Mouse (Mus musculus) neural tube, postnatal 0 days (tissue): ENCODE measurements around the gene Folr2. TPM values are rescaled to one million over a fixed set of nuclear protein-coding genes. Genes with fewer than 3 reads are reported as not detected.

Experiments
- microRNA-seq: library from miRNA; unstranded; fragments of <30 nt; microRNA quantifications from one replicate; pipeline ENCODE4, GENCODE M21; 2016
- polyA plus RNA-seq: library from polyadenylated mRNA; unstranded; fragments of >200 nt; fragmentation: Nextera tagmentation; extraction: Ambion mirVana; gene quantifications from 2 replicates; pipeline ENCODE4 v1.2.1, GENCODE M21; 2015

The Folr2 gene
- polyA plus RNA-seq = 3.6 and 5.0 TPM in 2 replicates

DNA sequence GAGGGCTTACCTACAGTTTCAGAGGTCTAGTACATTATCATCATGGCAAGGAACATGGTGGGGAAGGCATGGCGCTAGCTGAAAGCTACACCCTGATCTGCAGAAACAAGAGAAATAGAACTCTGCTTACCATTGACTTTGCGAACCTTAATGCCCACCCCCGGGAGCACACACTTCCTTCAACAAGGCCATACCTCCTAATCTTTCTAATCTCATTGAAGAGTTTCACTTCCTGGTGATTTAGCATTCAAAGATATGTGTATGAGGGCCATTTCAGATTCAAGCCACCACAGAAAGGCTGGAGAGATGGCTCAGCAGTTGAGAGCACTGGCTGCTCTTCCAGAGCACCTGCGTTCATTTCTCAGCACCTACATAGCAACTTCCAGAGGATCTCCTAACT, at the start of gene Folr2:
Gene Folr2, minus strand, starts transcription at position 101 of the 400 bp plus-strand sequence.

DNA sequence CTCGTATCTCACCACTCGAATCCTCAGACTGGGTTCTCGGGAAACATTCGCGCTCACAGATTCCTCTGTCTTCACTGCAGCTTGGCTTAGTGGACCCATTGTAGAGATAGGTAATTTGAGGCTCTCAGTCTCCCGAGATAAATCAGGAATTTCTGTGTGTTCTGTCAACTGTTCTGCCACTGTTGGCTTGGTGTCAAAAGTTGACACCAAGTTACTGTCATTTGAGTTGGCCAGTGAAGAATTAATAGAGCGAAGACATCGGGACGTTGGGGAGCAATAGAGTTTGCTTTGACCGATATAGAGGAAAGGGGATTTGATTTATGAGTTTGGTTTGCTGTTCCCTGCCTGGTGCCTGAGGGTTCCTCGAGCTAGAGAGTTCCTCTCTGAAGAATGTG, 49.3 kb upstream of the Folr2 start, which contains the start of gene Tomt:
Gene Tomt, minus strand, starts transcription at position 73 of the 395 bp plus-strand sequence.

DNA sequence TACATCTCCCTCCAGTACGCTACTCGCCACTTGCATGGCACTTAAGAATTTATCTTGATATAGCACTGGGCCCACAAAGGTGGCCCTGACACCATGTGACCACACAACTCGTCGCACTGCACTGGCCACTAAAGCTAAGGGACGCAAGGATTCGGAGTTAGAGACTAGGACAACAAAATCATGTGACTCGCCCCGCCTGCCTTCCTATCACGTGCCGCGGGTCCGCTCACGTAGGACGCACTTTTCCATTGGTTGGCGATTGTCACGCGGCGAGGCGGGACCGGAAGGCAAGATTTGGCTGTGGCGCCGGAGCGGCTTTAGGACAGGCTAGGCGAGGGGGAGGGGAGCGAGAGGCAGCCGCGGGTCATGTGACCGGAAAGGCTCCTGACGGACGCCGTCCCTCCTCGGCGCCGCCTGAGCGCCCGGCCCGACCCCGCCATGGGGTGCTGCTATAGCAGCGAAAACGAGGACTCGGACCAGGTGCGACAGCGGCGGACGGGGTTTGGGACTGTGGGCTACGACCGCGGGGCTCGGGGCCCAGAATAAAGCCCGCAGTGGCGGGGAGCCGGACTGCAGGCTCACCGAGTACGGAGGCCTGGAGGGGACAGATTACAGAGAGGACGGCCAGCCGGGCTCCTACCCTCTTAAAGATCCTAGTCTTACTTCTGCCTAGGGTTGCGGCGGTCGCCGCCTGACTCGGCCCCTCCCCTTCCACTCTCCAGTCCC, 48.7 kb upstream of the Folr2 start, which contains the start of gene Lamtor1:
Gene Lamtor1, plus strand, starts transcription at position 344 of the 726 bp plus-strand sequence.

DNA sequence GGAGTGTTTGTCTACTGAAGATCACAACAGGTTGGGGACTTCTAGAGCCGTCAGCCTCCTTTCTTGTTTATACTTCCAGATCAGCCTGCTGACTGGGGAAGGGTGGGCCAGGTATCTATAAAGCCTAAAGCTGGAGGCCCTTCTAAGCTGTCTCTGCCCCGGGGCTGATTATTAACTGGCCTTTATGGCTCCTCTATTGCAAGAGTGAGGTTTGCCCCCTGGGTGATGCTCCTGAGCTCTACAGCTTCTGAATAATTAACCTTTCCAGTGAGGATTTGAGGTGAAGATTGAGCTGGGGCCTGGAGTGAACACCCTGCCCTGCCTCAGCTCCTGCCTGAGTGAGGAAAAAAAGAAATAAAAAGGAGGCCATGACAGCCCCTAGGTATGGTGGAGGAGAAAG, 13.6 kb upstream of the Folr2 start, which contains the start of gene Folr1:
Gene Folr1, minus strand, starts transcription at position 160 of the 400 bp plus-strand sequence.

DNA sequence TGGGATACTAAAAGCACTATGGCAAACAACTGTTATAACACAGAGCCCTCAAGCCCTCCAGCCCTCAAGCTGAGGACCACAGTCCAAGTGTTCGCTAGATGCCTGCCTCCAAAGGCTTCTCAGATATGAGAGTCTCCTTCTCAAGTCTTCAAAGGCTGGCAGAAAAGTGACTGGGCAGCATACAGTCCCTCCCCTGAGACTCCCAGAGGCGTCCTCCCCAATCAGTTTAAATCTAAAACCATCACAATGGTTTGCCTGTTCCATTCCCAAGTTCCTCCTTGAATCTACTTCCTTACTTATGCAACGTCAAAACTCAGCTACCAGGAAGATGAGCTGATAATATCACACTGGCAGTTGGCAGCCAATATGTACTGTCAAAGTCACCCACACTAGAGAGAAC, 6.4 kb upstream of the Folr2 start, which contains the start of gene Anapc15:
Gene Anapc15, plus strand, starts transcription at position 301 of the 400 bp plus-strand sequence.

DNA sequence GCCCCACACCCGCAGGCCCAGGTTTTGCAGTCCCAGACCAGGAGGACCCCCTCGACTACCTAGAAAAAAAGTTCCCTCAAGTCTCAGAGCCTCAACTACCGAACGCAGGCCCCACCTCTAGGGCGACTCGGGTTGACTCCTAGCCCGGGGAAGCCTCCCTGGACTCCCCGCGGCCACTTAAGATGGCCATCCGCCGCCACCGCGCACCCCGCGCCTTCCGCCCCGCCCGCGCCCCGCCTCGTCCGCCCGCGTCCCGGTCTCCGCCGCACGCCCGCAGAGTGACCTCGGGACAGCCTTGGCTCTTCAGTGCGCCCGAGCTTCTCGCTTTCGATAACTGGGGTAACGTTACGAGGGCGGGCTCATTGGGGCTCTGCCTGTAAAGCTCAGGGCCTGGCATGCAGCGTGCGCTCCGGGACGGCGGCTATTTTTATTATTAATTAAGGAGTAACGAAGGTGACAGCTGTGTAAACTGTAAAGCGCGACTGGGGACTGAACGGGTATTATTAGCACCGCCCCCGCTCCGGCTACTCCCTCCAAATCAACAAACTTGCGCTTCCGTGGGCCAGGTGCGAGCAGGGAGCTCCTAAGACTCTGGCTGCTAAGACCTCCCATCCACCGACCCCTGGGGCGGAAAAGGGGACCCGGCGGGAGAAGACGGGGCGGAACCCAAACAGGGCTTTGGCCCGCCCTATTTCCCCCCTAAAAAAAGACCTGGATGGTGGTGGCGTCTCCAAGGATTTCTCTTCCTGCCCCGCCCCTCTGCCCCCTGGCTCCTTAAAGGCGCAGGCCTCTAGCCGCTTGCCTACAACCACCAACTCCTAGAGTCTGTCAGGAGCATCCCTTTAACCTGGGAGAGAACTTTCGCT, 19.2 kb downstream of the Folr2 start, which contains the start of gene Inppl1:
Gene Inppl1, minus strand, starts transcription at position 624 of the 866 bp plus-strand sequence.

DNA sequence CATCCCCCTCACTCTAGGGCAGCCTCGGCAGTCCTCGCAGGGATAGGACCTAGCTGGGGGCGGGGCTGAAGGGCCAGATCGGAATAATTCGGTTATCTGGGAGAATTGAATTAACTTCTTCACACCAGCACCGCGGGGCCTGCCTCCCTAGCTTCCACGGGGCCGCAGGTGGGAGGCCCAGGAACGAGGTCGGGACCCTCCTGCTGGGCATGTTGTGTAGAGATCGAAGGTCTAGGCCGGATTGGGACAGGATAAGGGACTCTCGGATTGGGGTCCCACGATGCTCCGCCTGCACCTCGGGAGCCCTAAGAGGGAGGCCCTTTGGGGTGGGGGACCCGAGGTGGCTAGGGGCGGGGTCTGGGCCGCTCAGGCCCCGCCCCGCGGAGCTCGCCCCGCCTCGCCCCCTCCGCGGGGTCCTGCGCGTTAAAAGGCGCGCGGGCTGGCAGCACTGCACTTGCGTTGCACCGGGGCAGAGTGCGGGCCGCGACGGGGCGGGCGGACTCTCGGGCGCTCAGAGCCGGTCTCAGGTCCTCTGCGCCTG, 39.1 kb downstream of the Folr2 start, which contains the start of gene Phox2a:
Gene Phox2a, plus strand, starts transcription at position 453 of the 541 bp plus-strand sequence.

Small RNA genes lying within 50 kb of the gene (microRNA-seq; reads per million reads assigned to microRNA genes)
- not detected for gene Gm22655

Other genes with a start within 250 kb of the Folr2 start
- gene Clpb, start 193.6 kb downstream of the Folr2 start, polyA plus RNA-seq = 32.5 and 35.0 TPM in 2 replicates
- 2.4 and 2.5 TPM in 2 replicates for gene Phox2a, start 38.9 kb downstream of the Folr2 start, polyA plus RNA-seq
- gene Inppl1, start 19.0 kb downstream of the Folr2 start, polyA plus RNA-seq = 19.1 and 19.4 TPM in 2 replicates
- 48.7 and 57.7 TPM in 2 replicates for gene Anapc15, start 6.5 kb upstream of the Folr2 start, polyA plus RNA-seq
- 1.1 and 2.5 TPM in 2 replicates for gene Folr1, start 13.6 kb upstream of the Folr2 start, polyA plus RNA-seq
- 166 and 177 TPM in 2 replicates for gene Lamtor1, start 48.7 kb upstream of the Folr2 start, polyA plus RNA-seq
- not detected in 2 replicates for gene Tomt, start 49.2 kb upstream of the Folr2 start, polyA plus RNA-seq
- gene Lrrc51, start 76.7 kb upstream of the Folr2 start, polyA plus RNA-seq = 7.3 and 9.4 TPM in 2 replicates
- gene Numa1, start 76.9 kb upstream of the Folr2 start, polyA plus RNA-seq = 22.7 and 23.1 TPM in 2 replicates
- 2.7 and 2.9 TPM in 2 replicates for gene Il18bp, start 161.5 kb upstream of the Folr2 start, polyA plus RNA-seq
- gene Rnf121, start 208.3 kb upstream of the Folr2 start, polyA plus RNA-seq = 27.7 and 28.9 TPM in 2 replicates
- gene Xndc1, start 208.3 kb upstream of the Folr2 start, polyA plus RNA-seq = 17.4 and 22.7 TPM in 2 replicates
- gene Xntrpc, start 208.5 kb upstream of the Folr2 start, polyA plus RNA-seq = 0.59 and 0.78 TPM in 2 replicates
- gene Trpc2, start 225.9 kb upstream of the Folr2 start, polyA plus RNA-seq = 0.08 TPM in 1 of 2 replicates, not detected in the other
- 0.22 and 0.27 TPM in 2 replicates for gene Art1, start 244.5 kb upstream of the Folr2 start, polyA plus RNA-seq